In the genomic region with DNA sequence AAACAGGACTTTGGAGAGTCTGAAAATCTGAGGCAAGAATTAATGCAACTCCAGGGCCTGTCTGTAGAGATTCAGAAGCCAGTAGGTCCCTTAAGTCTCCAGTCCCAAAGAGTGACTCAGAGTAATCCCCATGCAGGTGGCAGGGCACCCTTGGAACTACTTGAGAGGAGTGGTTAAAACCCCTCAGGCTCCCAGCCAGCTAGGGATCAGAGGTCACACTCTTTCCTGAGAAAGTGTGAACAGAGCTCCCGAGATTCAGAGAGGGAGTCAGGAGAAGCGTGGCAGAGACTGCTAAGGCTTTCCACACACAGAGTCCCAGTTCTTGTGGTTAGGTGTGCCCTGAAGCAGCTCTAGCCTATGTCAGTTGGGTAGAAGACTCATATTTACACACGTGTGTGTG, we compare ENCODE assay signal across 15 mouse cellular contexts. TPM values are rescaled to one million over a fixed set of nuclear protein-coding genes. Genes with fewer than 3 reads are reported as not detected.
DNase-seq lines count a peak whose midpoint lies in the region.
"Had no signal": no experiment of that assay in that cellular context is flagged by ENCODE, and none has a peak within 500 bp of the region (broad histone marks: within the 10 kb centered on the region; RNA-seq: fewer than 3 reads in every experiment).

No protein-coding gene starts in this region.

- peak; percentile 12 for DNase-seq in 3T3-L1 (ENCODE audit: low read depth, low spot score)
- peak; percentile 26 for DNase-seq in induced T-regulatory cell, adult 2 months (ENCODE audit: low read depth)
- DNase-seq in kidney, postnatal 25 days, result peak; percentile 63 to 67
- peak; percentile 58 for DNase-seq in lung, postnatal 10 days
- DNase-seq in spleen, adult 18-20 months, result no peak
- no peak for DNase-seq in layer of hippocampus, adult 8-10 months (ENCODE audit: low spot score in 2 of 2)
- DNase-seq in adrenal gland, adult 18-20 months (ENCODE audit: low spot score in 2 of 2), result no peak
- DNase-seq in thymus, postnatal 10 days (ENCODE audit: low spot score in 2 of 2), result no peak
- DNase-seq: adrenal gland, postnatal 14 days; cerebellum, adult 8-10 months; layer of hippocampus, adult 9-11 months; left cerebral cortex, postnatal 4 days; right cerebral cortex, adult 18-20 months; thymus, adult 2 months had no signal

RNA-seq across cellular contexts. Expression of gene Eif2d, which starts 40.8 kb away (rescaled TPM):
- total RNA-seq in layer of hippocampus, adult 8-10 months (2022), result 10 to 100 TPM; 40.0 to 50.0 (median 46.8) TPM
- total RNA-seq in adrenal gland, adult 18-20 months (2021), result 10 to 100 TPM; 33.7 to 40.4 TPM

RNA-seq across cellular contexts. Expression of gene Rassf5, which starts 51.3 kb away (rescaled TPM):
- 10 to 100 TPM; 17.6 to 21.5 (median 18.6) TPM for total RNA-seq in layer of hippocampus, adult 8-10 months (2022)
- 10 to 100 TPM; 11.4 to 11.6 TPM for total RNA-seq in adrenal gland, adult 18-20 months (2021)

RNA-seq across cellular contexts. Expression of gene Dyrk3, which starts 55.6 kb away (rescaled TPM):
- 10 to 100 TPM; 13.5 to 17.6 (median 14.6) TPM for total RNA-seq in layer of hippocampus, adult 8-10 months (2022)
- total RNA-seq in adrenal gland, adult 18-20 months (2021), result 1 to 10 TPM; 5.5 to 7.1 TPM
- total RNA-seq: gastrocnemius, adult 8-10 months had no signal

Comparison
In these comparisons a context has a peak if more than half of its experiments do, and no peak if none do; other contexts are left out.
1. DNase-seq: peak in 3T3-L1 (single experiment), induced T-regulatory cell, adult 2 months (single experiment), kidney, postnatal 25 days (2 of 2) and lung, postnatal 10 days (single experiment); none in spleen, adult 18-20 months (0 of 2), layer of hippocampus, adult 8-10 months (0 of 2), adrenal gland, adult 18-20 months (0 of 2) and thymus, postnatal 10 days (0 of 2).